Mouse (Mus musculus) retina, embryonic 14.5 days (tissue): ENCODE measurements around the gene Ptgs1.

Experiments used
- DNase-seq: peaks from one replicate; pipeline ENCODE4 v3.0.0-alpha.2; 2015; ENCODE audit warnings: low spot score

Ptgs1 gene

GRCm38 (mm10) chr2:36251156-36251555 lies 20.9 kb downstream of the Ptgs1 start:
- no peak for DNase-seq

GRCm38 (mm10) chr2:36252505-36252904 lies 22.3 kb downstream of the Ptgs1 start:
- no peak for DNase-seq

DNA sequence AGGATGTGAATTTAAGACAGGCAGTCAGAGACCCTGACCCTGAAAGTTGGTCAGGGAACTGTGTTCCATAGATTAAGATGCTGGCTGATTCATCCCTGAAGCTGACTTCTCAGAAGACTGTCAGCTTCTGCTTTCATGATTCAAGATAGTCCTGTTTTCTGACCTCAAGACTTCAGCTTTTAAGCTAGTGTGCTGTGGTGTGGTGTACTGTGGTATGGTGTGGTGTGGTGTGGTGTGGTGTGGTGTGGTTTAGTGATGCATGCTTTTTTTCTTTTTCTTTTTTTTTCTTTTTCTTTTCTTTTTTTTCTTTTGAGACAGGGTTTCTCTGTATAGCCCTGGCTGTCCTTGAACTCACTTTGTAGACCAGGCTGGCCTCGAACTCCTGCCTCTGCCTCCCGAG lies 24.2 kb downstream of the Ptgs1 start:
- DNase-seq: no peak

DNA sequence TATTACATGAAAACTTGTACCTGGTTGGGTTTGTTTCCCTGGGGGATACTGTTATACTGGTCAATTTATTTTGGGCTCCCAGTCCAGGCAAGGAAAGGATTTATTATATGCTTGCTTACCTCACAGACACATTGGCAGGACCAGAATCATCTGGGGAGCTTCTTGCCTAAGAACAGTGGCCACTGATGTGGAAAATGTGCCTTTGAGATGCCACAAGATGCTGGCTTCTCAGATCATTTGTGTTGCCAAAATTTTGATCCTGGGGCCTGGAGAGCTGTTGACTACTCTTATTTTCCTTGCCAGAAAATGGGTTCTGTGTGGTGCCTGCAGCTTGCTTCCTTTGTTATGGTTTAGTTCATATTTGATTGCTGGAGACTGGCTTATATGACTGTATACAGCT lies 26.7 kb downstream of the Ptgs1 start:
- no peak for DNase-seq

- no peak for DNase-seq
These were observed 29.2 kb downstream of the Ptgs1 start for GRCm38 (mm10) chr2:36259382-36259781.

GRCm38 (mm10) chr2:36259798-36260540 lies 29.7 kb downstream of the Ptgs1 start:
- DNase-seq: no peak

- DNase-seq: no peak
These were observed 31.8 kb downstream of the Ptgs1 start for GRCm38 (mm10) chr2:36262025-36262424.

GRCm38 (mm10) chr2:36269458-36269857 lies 39.2 kb downstream of the Ptgs1 start:
- DNase-seq: no peak

DNA sequence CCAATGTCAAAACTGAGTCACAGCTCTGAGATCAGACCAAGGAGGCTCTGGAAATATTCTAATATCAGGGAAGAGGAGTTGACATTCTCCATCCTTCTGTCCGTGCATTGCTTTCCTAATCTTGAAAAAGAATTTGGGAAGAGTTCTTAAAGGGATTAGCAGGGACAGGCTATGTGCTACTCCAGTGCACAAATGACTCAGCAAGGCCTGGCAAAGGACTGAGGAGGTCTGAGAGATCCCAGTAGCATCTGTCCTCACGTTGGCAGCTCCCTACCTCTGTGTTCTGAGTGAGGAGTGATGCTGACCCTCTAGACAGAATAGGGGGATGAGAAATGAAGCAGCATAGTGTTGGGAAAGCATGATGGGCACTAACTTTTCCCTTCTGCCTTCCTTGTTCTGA lies 40.0 kb downstream of the Ptgs1 start:
- no peak for DNase-seq

DNA sequence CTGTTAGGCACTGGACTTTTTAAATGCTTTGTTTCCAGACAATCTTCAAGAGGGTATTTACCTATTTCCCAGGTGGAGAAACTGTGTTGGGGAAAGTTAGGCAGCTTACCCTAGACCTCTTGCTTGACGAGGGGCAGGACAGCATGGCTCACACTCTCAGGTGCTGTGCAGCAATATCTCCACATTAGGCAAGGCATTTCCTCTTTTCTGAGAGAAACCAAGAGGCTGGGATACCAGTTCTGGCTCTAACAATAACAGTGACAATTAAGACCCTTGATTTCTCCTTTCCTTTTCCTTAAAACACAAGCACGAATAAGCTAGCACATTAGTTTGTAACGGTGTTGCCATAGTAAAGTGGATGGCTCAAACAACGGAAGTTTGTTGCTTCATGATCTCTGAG lies 40.9 kb downstream of the Ptgs1 start:
- no peak for DNase-seq

- no peak for DNase-seq
These were observed 42.2 kb downstream of the Ptgs1 start for GRCm38 (mm10) chr2:36272288-36272950.

DNA sequence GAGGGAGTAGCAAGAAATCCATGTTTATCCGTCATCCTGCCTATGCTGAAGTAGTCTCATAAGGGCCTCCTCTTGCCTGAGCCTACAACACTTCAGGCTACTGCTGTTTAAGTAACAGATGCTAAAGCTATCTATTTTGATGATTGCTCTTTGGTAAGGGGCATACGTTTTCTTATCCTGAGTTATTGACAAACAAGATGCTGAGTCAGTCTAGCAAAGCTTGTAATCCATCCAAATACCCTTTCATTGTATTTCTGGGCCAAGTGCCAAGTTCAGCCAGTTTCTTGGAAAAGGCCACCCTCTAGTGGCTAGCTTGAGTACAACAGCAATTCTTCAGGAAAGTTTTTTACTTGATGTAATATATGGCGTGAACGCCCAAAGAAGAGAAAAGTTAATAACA lies 46.2 kb downstream of the Ptgs1 start:
- peak; percentile 87 for DNase-seq

- DNase-seq: no peak
These were observed 48.5 kb downstream of the Ptgs1 start for GRCm38 (mm10) chr2:36278760-36279159.

DNA sequence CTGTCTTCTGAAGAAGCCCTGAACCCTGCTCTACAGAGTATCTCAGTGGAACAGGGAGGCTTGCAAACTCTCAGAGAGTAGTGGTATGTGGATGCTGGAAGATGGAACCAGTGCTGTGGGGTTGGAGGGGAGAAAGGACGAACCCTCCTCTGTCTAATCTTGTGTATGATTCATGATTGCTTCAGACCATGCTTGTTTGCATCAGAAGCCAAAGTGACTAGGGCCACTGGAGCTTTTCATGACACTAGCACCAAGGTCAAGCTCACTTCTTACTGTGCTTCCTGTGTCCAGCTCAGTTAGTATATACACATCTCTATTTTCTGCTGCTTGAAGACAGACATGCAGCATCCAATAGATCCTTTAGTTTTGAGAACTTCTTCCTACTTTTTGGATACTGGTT lies 50.9 kb downstream of the Ptgs1 start:
- no peak for DNase-seq

- DNase-seq: no peak
These were observed 52.1 kb downstream of the Ptgs1 start for GRCm38 (mm10) chr2:36282301-36282700.
